Mouse (Mus musculus) testis, postnatal 14 days (tissue): ENCODE measurements around the gene Pbx1.

Experiments used
- DNase-seq: peaks from one replicate; pipeline ENCODE4 v3.0.0; 2021; ENCODE audit warnings: low spot score

Pbx1 gene

GRCm38 (mm10) chr1:168268224-168268623 is 163.8 kb downstream of the Pbx1 start:
- no peak for DNase-seq

GRCm38 (mm10) chr1:168265594-168266390 is 166.3 kb downstream of the Pbx1 start:
- DNase-seq: no peak

- no peak for DNase-seq
These were observed 167.0 kb downstream of the Pbx1 start for GRCm38 (mm10) chr1:168265090-168265489.

- DNase-seq: no peak
These were observed 171.7 kb downstream of the Pbx1 start for GRCm38 (mm10) chr1:168260391-168260790.

GRCm38 (mm10) chr1:168258856-168259255 is 173.2 kb downstream of the Pbx1 start:
- no peak for DNase-seq

GRCm38 (mm10) chr1:168255347-168255908 is 176.6 kb downstream of the Pbx1 start:
- no peak for DNase-seq

- DNase-seq: no peak
These were observed 184.9 kb downstream of the Pbx1 start for GRCm38 (mm10) chr1:168246968-168247724.

GRCm38 (mm10) chr1:168245539-168245938 is 186.5 kb downstream of the Pbx1 start:
- no peak for DNase-seq

GRCm38 (mm10) chr1:168243759-168244158 is 188.3 kb downstream of the Pbx1 start:
- no peak for DNase-seq

GRCm38 (mm10) chr1:168243068-168243467 is 189.0 kb downstream of the Pbx1 start:
- DNase-seq: no peak

- DNase-seq: no peak
These were observed 190.8 kb downstream of the Pbx1 start for GRCm38 (mm10) chr1:168241316-168241715.

GRCm38 (mm10) chr1:168240846-168241245 is 191.2 kb downstream of the Pbx1 start:
- no peak for DNase-seq

GRCm38 (mm10) chr1:168240386-168240785 is 191.7 kb downstream of the Pbx1 start:
- no peak for DNase-seq

GRCm38 (mm10) chr1:168236101-168236500 is 196.0 kb downstream of the Pbx1 start:
- DNase-seq: no peak

GRCm38 (mm10) chr1:168234355-168234754 is 197.7 kb downstream of the Pbx1 start:
- DNase-seq: peak; percentile 21

- DNase-seq: no peak
These were observed 198.9 kb downstream of the Pbx1 start for GRCm38 (mm10) chr1:168233182-168233581.

GRCm38 (mm10) chr1:168231548-168232429 is 200.3 kb downstream of the Pbx1 start:
- no peak for DNase-seq

- DNase-seq: no peak
These were observed 201.2 kb downstream of the Pbx1 start for GRCm38 (mm10) chr1:168230858-168231257.

GRCm38 (mm10) chr1:168230134-168230533 is 201.9 kb downstream of the Pbx1 start:
- DNase-seq: no peak

GRCm38 (mm10) chr1:168228756-168229526 is 203.1 kb downstream of the Pbx1 start:
- no peak for DNase-seq

GRCm38 (mm10) chr1:168226150-168226549 is 205.9 kb downstream of the Pbx1 start:
- DNase-seq: no peak
